Mouse (Mus musculus) limb, embryonic 15.5 days (tissue): ENCODE data around the gene Gm10147. TPM values are rescaled to one million over a fixed set of nuclear protein-coding genes. Genes with fewer than 3 reads are reported as not detected.
"Not testable (repeated sequence)": the region's sequence is repeated elsewhere in the genome, so short reads cannot be mapped to it uniquely, and the experiment has no call there.

ENCODE experiments used
- ATAC-seq: fragments of 200-750 bp; cut with Nextera tagmentation; 2 replicates; pipeline ENCODE4 v1.8.0; 2017; ENCODE audit warnings: low read depth, moderate TSS enrichment; ENCODE audit not compliant: insufficient number of reproducible peaks, low FRiP score, low TSS enrichment
- H3K27ac ChIP-seq: fragments of 300-500 bp; sonication (generic); 2 replicates; pipeline ENCODE4 v1.5.1; 2015; ENCODE audit warnings: moderate library complexity, mild to moderate bottlenecking, inconsistent platforms
- H3K27me3 ChIP-seq: fragments of 300-500 bp; sonication (generic); 2 replicates; pipeline ENCODE4 v1.6.1; 2015; ENCODE audit warnings: inconsistent platforms
- H3K36me3 ChIP-seq: fragments of 300-500 bp; sonication (generic); 2 replicates; pipeline ENCODE4 v1.6.1; 2015; ENCODE audit warnings: inconsistent platforms
- H3K4me1 ChIP-seq: fragments of 300-500 bp; sonication (generic); 2 replicates; pipeline ENCODE4 v1.6.1; 2015; ENCODE audit warnings: inconsistent platforms
- H3K4me2 ChIP-seq: fragments of 300-500 bp; sonication (generic); 2 replicates; pipeline ENCODE4 v1.6.1; 2015; ENCODE audit warnings: mild to moderate bottlenecking, inconsistent platforms
- H3K4me3 ChIP-seq: fragments of 300-500 bp; sonication (generic); 2 replicates; pipeline ENCODE4 v1.5.1; 2015; ENCODE audit warnings: mild to moderate bottlenecking, inconsistent platforms
- H3K9ac ChIP-seq: fragments of 300-500 bp; sonication (generic); 2 replicates; pipeline ENCODE4 v1.6.1; 2015; ENCODE audit warnings: inconsistent platforms
- H3K9me3 ChIP-seq: fragments of 300-500 bp; sonication (generic); 2 replicates; pipeline ENCODE4 v1.6.1; 2016; ENCODE audit warnings: inconsistent platforms
- WGBS: fragments of 180-500 bp; shearing (Covaris S2); methylation state at CpG from one replicate; pipeline ENCODE4 v1.1.7; 2015; 5-methylcytosine and 5-hydroxymethylcytosine counted together
- microRNA-seq: library from miRNA; unstranded; fragments of <30 nt; microRNA quantifications from one replicate; pipeline ENCODE4, GENCODE M21; 2016
- polyA plus RNA-seq: library from polyadenylated mRNA; unstranded; fragments of >200 nt; fragmentation: Nextera tagmentation; extraction: Ambion mirVana; gene quantifications from 2 replicates; pipeline ENCODE4 v1.2.1, GENCODE M21; 2015

The Gm10147 gene
- not detected in 2 replicates for polyA plus RNA-seq

DNA sequence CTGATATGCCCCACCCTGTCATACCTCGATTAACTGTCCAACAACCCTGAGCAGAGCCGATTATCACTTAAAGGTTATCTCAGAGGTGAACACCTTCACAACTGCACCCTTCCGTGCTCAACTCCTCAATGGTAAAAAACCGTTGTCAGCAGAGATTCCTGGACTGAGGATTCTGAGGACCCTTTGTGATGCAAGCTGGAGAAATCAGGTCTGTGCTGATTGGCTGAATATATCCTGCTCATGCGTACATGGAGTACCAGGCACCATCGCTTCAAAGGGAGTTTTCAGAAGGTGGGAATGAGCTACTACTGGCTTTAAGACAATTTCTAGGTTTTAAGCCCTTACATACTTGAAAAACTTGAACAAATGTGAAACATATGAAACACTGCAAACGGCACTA, at the start of gene Gm10147:
Gm10147 (minus strand) TSS at position 101 of the 400 bp plus-strand sequence.
- H3K27me3 ChIP-seq, H3K9ac ChIP-seq, H3K4me2 ChIP-seq, H3K27ac ChIP-seq, H3K4me3 ChIP-seq, ATAC-seq, H3K36me3 ChIP-seq, H3K9me3 ChIP-seq, H3K4me1 ChIP-seq: not testable (repeated sequence)
- no CpG with 5 or more reads among the region's 7 CpGs for WGBS

Small RNAs within 50 kb of the gene (microRNA-seq; reads per million reads assigned to microRNA genes)
- gene Gm44499: not detected
